Mouse (Mus musculus): Measurements from ENCODE around the gene Vmp1. TPM values are rescaled to one million over a fixed set of nuclear protein-coding genes. Genes with fewer than 3 reads are reported as not detected.

Gene Vmp1
- total RNA-seq, 1 experiment = 107 TPM

DNA sequence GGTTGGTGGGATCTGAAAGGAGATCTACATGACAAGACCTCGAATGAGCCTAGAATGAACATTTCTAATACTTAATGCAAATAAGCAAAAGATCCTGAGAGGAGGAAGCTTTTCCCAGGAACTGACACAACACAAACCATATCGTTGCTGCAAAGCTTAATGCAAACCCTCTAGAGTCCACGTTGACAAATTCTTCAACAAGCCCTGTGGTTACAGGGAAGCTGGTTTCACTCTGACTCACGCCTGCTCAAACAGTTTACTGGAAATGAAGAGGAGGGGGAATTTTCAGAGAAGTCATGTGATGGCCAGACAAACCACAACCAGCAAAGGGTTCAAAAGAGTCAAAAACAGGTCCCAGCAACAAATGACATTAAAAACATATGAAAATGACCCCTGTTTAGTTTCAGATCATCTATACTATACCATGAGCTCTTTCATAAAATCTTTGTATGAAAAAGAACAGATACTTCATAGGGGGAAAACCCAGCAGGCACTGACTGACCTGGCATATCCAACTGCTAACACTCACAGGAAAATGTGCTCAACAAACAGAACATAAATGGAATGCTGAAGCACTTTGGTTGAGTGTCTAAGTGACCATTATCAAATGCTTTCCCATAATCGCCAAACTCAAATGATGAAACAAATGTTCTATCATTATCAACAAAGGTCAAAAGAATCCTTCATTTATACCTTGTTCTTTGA lies 59.2 kb downstream of the Vmp1 start:
- H3K4me1 ChIP-seq (ENCODE audit: control insufficient read depth in 2 of 2, insufficient read depth in 2 of 2, low read length in 2 of 2, poor library complexity in 1 of 2) = no peaks in the 10 kb centered on the region
- no peak for DNase-seq (ENCODE audit: low read depth, low spot score)
- TF ChIP-seq CHD2 (IDR thresholded peaks at IDR 0.05; ENCODE audit: low read depth, low read length) (no peak), HCFC1 (IDR thresholded peaks at IDR 0.05; ENCODE audit: borderline replicate concordance, insufficient read depth, low read length) (no peak), MAFK (IDR thresholded peaks at IDR 0.05; ENCODE audit: insufficient read depth, low read depth, low read length) (no peak)
- no peak overlapping the region for H3K4me3 ChIP-seq (ENCODE audit: insufficient read depth in 1 of 2, low read depth in 1 of 2, low read length in 2 of 2, poor library complexity in 1 of 2, severe bottlenecking in 1 of 2)
- no peaks in the 10 kb centered on the region for H3K36me3 ChIP-seq (ENCODE audit: control insufficient read depth, insufficient read depth, low read length, poor library complexity, severe bottlenecking)
- no peaks in the 10 kb centered on the region for H3K9me3 ChIP-seq (ENCODE audit: control insufficient read depth, insufficient read depth, low read depth, low read length)
- H3K9ac ChIP-seq (ENCODE audit: insufficient read depth, low read depth, low read length, poor library complexity, severe bottlenecking) = no peak overlapping the region
- in situ Hi-C loops (cut with MboI; ENCODE audit: low sequenced_read_pairs in 2 of 2, unreplicated experiment in 2 of 2) = no loop called here
- no peak overlapping the region for H3K27ac ChIP-seq (ENCODE audit: insufficient read depth, low read depth, low read length, poor library complexity, severe bottlenecking)

DNA sequence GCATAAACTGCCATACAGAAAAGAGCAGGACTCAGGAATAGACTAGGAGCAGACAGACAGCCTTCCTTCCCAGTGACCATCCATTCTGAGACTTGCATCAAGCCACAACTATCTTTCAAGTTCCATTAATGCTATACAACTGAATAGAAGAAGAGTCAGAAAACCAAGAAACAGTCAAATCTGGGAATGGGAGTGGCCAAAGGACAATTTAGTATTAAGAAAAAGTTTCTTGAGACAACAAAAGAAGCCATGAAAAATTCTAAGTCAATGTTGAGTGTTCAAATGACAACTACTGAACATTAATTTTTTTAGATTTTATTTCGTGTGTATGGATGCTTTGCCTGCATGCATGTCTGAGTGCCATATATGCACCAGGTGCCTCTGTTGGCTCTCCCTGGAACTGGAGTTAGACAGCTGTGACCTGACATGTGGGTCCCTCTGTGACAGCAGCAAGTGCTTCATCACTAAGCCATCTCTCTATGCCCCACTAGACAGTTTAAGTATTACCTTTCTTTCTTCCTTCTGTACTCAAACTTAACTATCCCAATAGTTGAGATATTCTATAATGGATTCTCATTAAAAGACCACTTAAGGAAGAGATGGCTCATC lies 60.1 kb downstream of the Vmp1 start:
- H3K9me3 ChIP-seq (ENCODE audit: control insufficient read depth, insufficient read depth, low read depth, low read length) = no peaks in the 10 kb centered on the region
- DNase-seq (ENCODE audit: low read depth, low spot score) = no peak
- in situ Hi-C loops (cut with MboI; ENCODE audit: low sequenced_read_pairs in 2 of 2, unreplicated experiment in 2 of 2) = no loop called here
- H3K4me1 ChIP-seq (ENCODE audit: control insufficient read depth in 2 of 2, insufficient read depth in 2 of 2, low read length in 2 of 2, poor library complexity in 1 of 2) = no peaks in the 10 kb centered on the region
- TF ChIP-seq ZNF384 (IDR thresholded peaks at IDR 0.05; ENCODE audit: low read depth, low read length) (no peak), ZC3H11A (IDR thresholded peaks at IDR 0.05; ENCODE audit: borderline replicate concordance, low read depth, low read length) (no peak), CHD2 (IDR thresholded peaks at IDR 0.05; ENCODE audit: low read depth, low read length) (no peak), MAFK (IDR thresholded peaks at IDR 0.05; ENCODE audit: insufficient read depth, low read depth, low read length) (no peak), HCFC1 (IDR thresholded peaks at IDR 0.05; ENCODE audit: borderline replicate concordance, insufficient read depth, low read length) (no peak)
- no peaks in the 10 kb centered on the region for H3K36me3 ChIP-seq (ENCODE audit: control insufficient read depth, insufficient read depth, low read length, poor library complexity, severe bottlenecking)
- H3K27ac ChIP-seq (ENCODE audit: insufficient read depth, low read depth, low read length, poor library complexity, severe bottlenecking) = no peak overlapping the region
- H3K4me3 ChIP-seq (ENCODE audit: insufficient read depth in 1 of 2, low read depth in 1 of 2, low read length in 2 of 2, poor library complexity in 1 of 2, severe bottlenecking in 1 of 2) = no peak overlapping the region
- H3K9ac ChIP-seq (ENCODE audit: insufficient read depth, low read depth, low read length, poor library complexity, severe bottlenecking) = no peak overlapping the region

DNA sequence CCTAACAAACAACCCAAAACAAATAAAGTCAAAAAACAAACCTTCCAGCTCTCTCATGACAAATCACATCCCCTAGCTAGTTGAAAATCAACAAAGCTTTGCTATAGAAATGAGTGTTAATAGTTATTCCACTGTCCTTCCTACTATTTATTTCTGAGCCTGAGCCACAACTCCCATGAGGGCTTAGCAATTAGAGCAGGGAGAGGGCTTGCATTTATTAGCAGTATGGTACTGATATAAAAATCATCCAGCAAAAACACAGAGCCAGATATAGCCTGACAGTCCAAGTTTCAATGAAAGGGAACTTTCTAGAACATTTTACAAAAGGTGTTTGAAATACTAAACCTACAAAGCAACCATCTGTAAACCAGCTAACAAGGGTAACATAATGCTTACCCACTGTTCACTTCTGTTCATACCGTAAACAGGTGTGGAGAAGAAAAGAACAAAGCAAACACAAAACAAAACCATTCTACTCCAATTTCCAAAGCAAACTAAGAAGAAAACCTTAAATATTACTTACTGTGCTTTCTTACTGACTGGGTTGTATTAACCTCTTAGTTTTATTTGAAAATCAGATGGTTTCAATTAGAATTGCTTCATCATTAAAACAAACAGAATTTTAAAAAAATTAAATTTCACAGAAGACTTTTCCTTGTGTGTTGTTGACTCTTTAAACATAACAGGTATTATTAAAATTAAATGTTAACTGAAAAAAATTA lies 61.3 kb downstream of the Vmp1 start:
- no peak overlapping the region for H3K4me3 ChIP-seq (ENCODE audit: insufficient read depth in 1 of 2, low read depth in 1 of 2, low read length in 2 of 2, poor library complexity in 1 of 2, severe bottlenecking in 1 of 2)
- no peak for DNase-seq (ENCODE audit: low read depth, low spot score)
- H3K9me3 ChIP-seq (ENCODE audit: control insufficient read depth, insufficient read depth, low read depth, low read length) = no peaks in the 10 kb centered on the region
- TF ChIP-seq ZNF384 (IDR thresholded peaks at IDR 0.05; ENCODE audit: low read depth, low read length) = no peak
- TF ChIP-seq ZC3H11A (IDR thresholded peaks at IDR 0.05; ENCODE audit: borderline replicate concordance, low read depth, low read length) = no peak
- TF ChIP-seq MAFK (IDR thresholded peaks at IDR 0.05; ENCODE audit: insufficient read depth, low read depth, low read length) = no peak
- TF ChIP-seq HCFC1 (IDR thresholded peaks at IDR 0.05; ENCODE audit: borderline replicate concordance, insufficient read depth, low read length) = no peak
- no peak for TF ChIP-seq CHD2 (IDR thresholded peaks at IDR 0.05; ENCODE audit: low read depth, low read length)
- in situ Hi-C loops (cut with MboI; ENCODE audit: low sequenced_read_pairs in 2 of 2, unreplicated experiment in 2 of 2) = no loop called here
- no peaks in the 10 kb centered on the region for H3K36me3 ChIP-seq (ENCODE audit: control insufficient read depth, insufficient read depth, low read length, poor library complexity, severe bottlenecking)
- H3K4me1 ChIP-seq (ENCODE audit: control insufficient read depth in 2 of 2, insufficient read depth in 2 of 2, low read length in 2 of 2, poor library complexity in 1 of 2) = no peaks in the 10 kb centered on the region
- H3K27ac ChIP-seq (ENCODE audit: insufficient read depth, low read depth, low read length, poor library complexity, severe bottlenecking) = no peak overlapping the region
- no peak overlapping the region for H3K9ac ChIP-seq (ENCODE audit: insufficient read depth, low read depth, low read length, poor library complexity, severe bottlenecking)

DNA sequence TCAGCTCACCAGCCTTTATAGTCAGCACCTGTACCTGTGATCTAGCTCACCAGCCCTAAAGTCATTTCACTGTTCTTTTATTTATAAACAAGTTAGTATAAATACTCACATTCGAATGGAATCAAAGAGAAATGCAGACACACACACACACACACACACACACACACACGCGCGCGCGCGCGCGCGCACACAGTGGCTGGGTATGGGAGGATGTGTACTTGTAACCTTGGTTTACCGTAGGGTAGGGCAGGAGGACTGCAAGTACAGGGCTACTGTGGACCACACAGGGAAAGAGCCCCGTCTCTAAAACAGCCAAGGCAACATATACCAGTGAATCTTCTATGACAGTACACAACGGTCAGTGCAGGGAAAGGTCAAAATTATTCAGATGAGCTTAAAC lies 62.5 kb downstream of the Vmp1 start:
- no peaks in the 10 kb centered on the region for H3K36me3 ChIP-seq (ENCODE audit: control insufficient read depth, insufficient read depth, low read length, poor library complexity, severe bottlenecking)
- in situ Hi-C loops (cut with MboI; ENCODE audit: low sequenced_read_pairs in 2 of 2, unreplicated experiment in 2 of 2) = no loop called here
- no peak overlapping the region for H3K4me3 ChIP-seq (ENCODE audit: insufficient read depth in 1 of 2, low read depth in 1 of 2, low read length in 2 of 2, poor library complexity in 1 of 2, severe bottlenecking in 1 of 2)
- TF ChIP-seq ZNF384 (IDR thresholded peaks at IDR 0.05; ENCODE audit: low read depth, low read length) (no peak), MAFK (IDR thresholded peaks at IDR 0.05; ENCODE audit: insufficient read depth, low read depth, low read length) (no peak), HCFC1 (IDR thresholded peaks at IDR 0.05; ENCODE audit: borderline replicate concordance, insufficient read depth, low read length) (no peak), ZC3H11A (IDR thresholded peaks at IDR 0.05; ENCODE audit: borderline replicate concordance, low read depth, low read length) (no peak), CHD2 (IDR thresholded peaks at IDR 0.05; ENCODE audit: low read depth, low read length) (no peak)
- no peak for DNase-seq (ENCODE audit: low read depth, low spot score)
- no peak overlapping the region for H3K27ac ChIP-seq (ENCODE audit: insufficient read depth, low read depth, low read length, poor library complexity, severe bottlenecking)
- H3K4me1 ChIP-seq (ENCODE audit: control insufficient read depth in 2 of 2, insufficient read depth in 2 of 2, low read length in 2 of 2, poor library complexity in 1 of 2) = no peaks in the 10 kb centered on the region
- H3K9ac ChIP-seq (ENCODE audit: insufficient read depth, low read depth, low read length, poor library complexity, severe bottlenecking) = no peak overlapping the region
- H3K9me3 ChIP-seq (ENCODE audit: control insufficient read depth, insufficient read depth, low read depth, low read length) = no peaks in the 10 kb centered on the region

All from ES-E14 (cell line).